Mouse (Mus musculus) stomach, embryonic 14.5 days (tissue): ENCODE measurements around the gene Nsd2. TPM values are rescaled to one million over a fixed set of nuclear protein-coding genes. Genes with fewer than 3 reads are reported as not detected.

Experiments
- ATAC-seq: fragments of 200-750 bp; cut with Nextera tagmentation; 2 replicates; pipeline ENCODE4 v1.8.0; 2017; ENCODE audit warnings: low read depth, moderate TSS enrichment; ENCODE audit not compliant: insufficient number of reproducible peaks, insufficient read depth, low FRiP score
- H3K27ac ChIP-seq: fragments of 300-500 bp; sonication (generic); 2 replicates; pipeline ENCODE4 v1.5.1; 2014; ENCODE audit warnings: mild to moderate bottlenecking, low read length, moderate library complexity, mixed read lengths
- H3K27me3 ChIP-seq: fragments of 300-500 bp; sonication (generic); 2 replicates; pipeline ENCODE4 v1.6.1; 2014; ENCODE audit warnings: low read length, control low read depth, mixed read lengths; ENCODE audit not compliant: control insufficient read depth, insufficient read depth
- H3K36me3 ChIP-seq: fragments of 300-500 bp; sonication (generic); 2 replicates; pipeline ENCODE4 v1.6.1; 2014; ENCODE audit warnings: mild to moderate bottlenecking, control low read depth, low read length, moderate library complexity, mixed read lengths; ENCODE audit not compliant: control insufficient read depth, insufficient read depth
- H3K4me1 ChIP-seq: fragments of 300-500 bp; sonication (generic); 2 replicates; pipeline ENCODE4 v1.6.1; 2014; ENCODE audit warnings: low read length, control low read depth, mixed read lengths; ENCODE audit not compliant: control insufficient read depth, insufficient read depth
- H3K4me2 ChIP-seq: fragments of 300-500 bp; sonication (generic); replicated peaks from 2 replicates; pipeline ENCODE4 v1.6.1; 2014; ENCODE audit warnings: low read depth, low read length, control low read depth
- H3K4me3 ChIP-seq: fragments of 300-500 bp; sonication (generic); 2 replicates; pipeline ENCODE4 v1.5.1; 2014; ENCODE audit warnings: low read depth, low read length, control low read depth
- H3K9ac ChIP-seq: fragments of 300-500 bp; sonication (generic); replicated peaks from 2 replicates; pipeline ENCODE4 v1.6.1; 2014; ENCODE audit warnings: low read depth, mild to moderate bottlenecking, control low read depth, low read length, moderate library complexity, mixed read lengths
- H3K9me3 ChIP-seq: fragments of 300-500 bp; sonication (generic); 2 replicates; pipeline ENCODE4 v1.6.1; 2016; ENCODE audit warnings: low read depth, low read length, control low read depth; ENCODE audit not compliant: control insufficient read depth
- WGBS: fragments of 180-500 bp; shearing (Covaris S2); extraction: QIAGEN DNeasy Blood & Tissue Kit; methylation state at CpG from one replicate; pipeline ENCODE4 v1.1.7; 2014; 5-methylcytosine and 5-hydroxymethylcytosine counted together
- polyA plus RNA-seq: library from polyadenylated mRNA; unstranded; fragments of >200 nt; fragmentation: Nextera tagmentation; extraction: Ambion mirVana; gene quantifications from 2 replicates; pipeline ENCODE4 v1.2.1, GENCODE M21; 2014

Nsd2 gene
- polyA plus RNA-seq, 1 experiment from 2014 or later, result 53.5 TPM

DNA sequence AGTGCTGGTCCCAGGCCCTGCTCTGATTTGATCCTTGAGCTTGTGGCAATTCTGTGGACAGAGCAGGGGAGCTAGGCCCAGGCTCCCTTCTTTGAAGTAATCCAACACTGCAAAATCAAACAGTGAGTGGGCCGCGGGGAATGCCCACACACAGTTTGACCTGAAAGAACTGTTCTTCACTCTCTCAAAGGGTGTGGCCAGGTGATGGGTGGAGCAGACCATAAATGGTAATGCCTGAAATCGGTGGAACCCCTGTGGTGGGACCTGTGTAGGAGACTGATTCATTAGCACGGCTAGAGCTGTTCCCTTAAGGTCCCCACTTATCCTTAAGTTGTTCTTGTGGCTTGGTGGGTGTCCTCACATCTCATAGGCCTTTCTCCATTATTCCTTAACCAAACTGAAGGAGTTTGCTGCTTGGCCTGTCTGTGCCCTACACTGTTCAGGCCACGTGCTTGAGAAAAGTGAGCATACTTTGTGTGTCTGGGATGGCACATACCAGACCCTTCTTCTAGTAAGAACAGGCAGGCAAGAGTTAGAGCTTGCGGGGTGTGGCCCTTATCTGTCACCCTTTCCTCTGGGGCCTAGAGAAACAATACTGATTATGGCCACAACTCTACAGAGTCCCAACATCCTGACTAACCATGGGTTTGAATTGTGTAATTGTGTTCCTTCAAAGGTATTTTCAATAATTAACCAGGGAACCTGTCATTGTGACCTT is 4.4 kb upstream of the Nsd2 start:
- 62% methylated on average over 6 of the region's 6 CpGs for WGBS
- Histone ChIP-seq H3K27ac (no peak overlapping the region), H3K4me3 (no peak overlapping the region), H3K27me3 (no peaks in the 10 kb centered on the region), H3K4me1 (peaks cover 8% of the 10 kb centered on the region; the same call in 1 of the 2 replicates), H3K36me3 (no peaks in the 10 kb centered on the region), H3K9me3 (no peaks in the 10 kb centered on the region), H3K4me2 (no peak overlapping the region), H3K9ac (no peak overlapping the region)
- ATAC-seq, result no peak

DNA sequence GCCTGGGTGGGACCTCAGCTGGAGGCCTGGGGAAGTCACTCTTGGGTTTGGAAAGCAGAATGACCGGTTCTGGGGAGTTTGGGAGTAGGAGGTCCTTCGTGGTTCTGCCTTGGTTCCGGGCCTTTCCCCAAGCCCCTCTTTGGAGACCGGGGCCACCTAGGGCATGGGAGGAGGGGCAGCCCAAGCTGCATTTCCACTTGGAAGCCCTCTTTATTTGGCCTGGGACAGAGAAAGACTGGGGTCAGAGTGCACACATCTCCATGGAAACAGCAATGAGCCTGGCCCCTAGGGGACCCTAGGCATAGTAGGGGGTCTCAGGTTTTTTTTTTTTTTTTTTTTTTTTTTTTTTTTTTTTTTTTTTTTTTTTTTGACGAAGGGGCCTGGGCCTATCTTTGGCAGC is 2.4 kb upstream of the Nsd2 start:
- no peaks in the 10 kb centered on the region for H3K36me3 ChIP-seq
- no peaks in the 10 kb centered on the region for H3K9me3 ChIP-seq
- 26% methylated on average over 5 of the region's 5 CpGs for WGBS
- no peak overlapping the region for H3K9ac ChIP-seq
- H3K4me3 ChIP-seq, result no peak overlapping the region
- H3K27me3 ChIP-seq, result no peaks in the 10 kb centered on the region
- ATAC-seq, result no peak
- peaks cover 16% of the 10 kb centered on the region; the same call in 1 of the 2 replicates for H3K4me1 ChIP-seq
- no peak overlapping the region for H3K4me2 ChIP-seq
- no peak overlapping the region for H3K27ac ChIP-seq

DNA sequence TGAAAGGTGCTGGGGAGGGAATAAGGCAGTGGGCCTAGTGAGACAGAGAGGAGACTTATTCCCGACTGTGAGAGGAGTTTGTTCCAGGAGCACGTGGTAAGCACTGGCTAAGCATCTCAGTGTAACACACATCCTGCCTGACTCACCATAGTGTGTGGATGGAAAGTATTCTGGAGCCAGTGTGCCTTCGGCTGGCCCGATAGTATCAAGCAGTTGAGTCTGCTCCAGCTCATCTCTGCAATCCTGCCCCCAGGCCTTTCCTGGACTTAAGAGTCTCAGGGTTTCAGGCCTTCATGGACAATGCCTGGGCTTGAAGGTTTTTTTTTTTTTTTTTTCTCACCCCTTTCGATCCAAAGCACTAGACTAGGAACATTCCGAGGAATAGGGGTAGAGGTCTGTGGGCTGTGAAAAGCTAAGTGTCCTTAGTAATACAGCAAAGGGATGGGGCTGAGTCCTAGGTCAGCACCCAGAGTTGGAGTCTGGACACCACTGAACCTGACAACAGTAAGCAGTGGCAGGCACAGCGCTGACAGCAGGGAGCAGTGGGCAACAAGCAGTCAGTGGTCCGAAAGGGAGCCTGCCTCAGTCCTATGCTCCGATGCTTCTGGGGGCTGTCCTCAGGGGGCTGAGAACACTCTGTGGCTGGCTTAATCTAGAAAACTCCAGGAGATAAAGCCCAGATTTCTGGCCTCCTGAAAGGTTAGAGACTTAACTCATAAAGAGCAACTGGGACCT is 1.2 kb upstream of the Nsd2 start:
- Histone ChIP-seq H3K9me3 (no peaks in the 10 kb centered on the region), H3K4me1 (peaks cover 22% of the 10 kb centered on the region), H3K4me2 (peak overlapping the region; percentile 79), H3K9ac (peak overlapping the region; percentile 96), H3K27ac (peak overlapping the region; percentile 94), H3K36me3 (no peaks in the 10 kb centered on the region), H3K27me3 (no peaks in the 10 kb centered on the region), H3K4me3 (peak overlapping the region; percentile 100)
- WGBS, result 21% methylated on average over 9 of the region's 9 CpGs
- 0 out of 2 replicates have a peak, but pooled peaks have one; percentile 8 for ATAC-seq

DNA sequence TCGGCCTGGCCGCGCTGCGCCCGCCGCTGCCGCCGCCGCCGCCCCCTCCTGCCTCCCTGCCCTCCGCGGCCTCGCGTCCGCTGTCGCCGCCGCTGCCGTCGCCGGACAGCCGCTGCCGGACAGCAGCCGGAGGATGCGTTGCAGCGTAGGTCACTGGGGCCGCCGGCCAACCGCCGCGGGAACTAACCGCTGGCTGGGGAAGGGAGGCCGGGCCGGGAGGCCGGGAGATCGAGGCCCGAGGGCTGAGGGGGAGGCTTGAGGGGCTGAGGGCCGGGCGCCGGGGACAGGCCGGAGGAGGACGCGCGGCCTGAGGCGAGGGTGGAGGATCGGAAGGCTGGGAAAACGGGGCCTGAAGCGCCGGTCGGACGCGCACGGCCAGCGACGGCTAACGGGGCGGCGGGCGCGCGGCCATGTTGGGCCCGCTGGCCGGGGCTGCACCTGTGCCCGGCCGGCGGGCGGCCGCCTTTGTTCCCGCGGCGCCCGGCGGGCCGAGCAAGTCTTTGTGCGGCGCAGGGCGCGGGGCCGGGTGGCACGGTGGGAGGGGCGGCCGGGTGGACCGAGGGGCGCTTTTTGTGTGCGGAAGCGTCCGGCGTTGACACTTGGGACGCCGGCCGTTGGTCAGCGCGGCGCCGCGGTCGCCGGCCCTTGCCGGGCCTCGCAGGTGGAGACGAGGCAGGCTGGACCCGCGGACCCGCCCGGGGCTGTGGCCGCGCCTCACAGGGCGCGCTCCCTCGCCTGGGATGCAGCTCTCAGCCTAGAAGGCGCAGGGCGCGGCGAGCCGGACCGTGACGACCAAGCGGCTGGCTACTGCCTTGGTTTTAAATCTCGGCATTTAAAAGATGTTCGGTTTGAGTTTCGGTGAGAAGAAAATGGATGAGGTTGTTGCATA is 452 bp downstream of the Nsd2 start:
- Histone ChIP-seq H3K4me2 (peak overlapping the region; percentile 64), H3K36me3 (no peaks in the 10 kb centered on the region), H3K27ac (peak overlapping the region; percentile 97), H3K9me3 (no peaks in the 10 kb centered on the region), H3K9ac (peak overlapping the region; percentile 96), H3K27me3 (no peaks in the 10 kb centered on the region), H3K4me3 (peak overlapping the region; percentile 100), H3K4me1 (peaks cover 22% of the 10 kb centered on the region)
- 0 out of 2 replicates have a peak, but pooled peaks have one; percentile 15 for ATAC-seq
- under 1% methylated on average over 104 of the region's 121 CpGs for WGBS

DNA sequence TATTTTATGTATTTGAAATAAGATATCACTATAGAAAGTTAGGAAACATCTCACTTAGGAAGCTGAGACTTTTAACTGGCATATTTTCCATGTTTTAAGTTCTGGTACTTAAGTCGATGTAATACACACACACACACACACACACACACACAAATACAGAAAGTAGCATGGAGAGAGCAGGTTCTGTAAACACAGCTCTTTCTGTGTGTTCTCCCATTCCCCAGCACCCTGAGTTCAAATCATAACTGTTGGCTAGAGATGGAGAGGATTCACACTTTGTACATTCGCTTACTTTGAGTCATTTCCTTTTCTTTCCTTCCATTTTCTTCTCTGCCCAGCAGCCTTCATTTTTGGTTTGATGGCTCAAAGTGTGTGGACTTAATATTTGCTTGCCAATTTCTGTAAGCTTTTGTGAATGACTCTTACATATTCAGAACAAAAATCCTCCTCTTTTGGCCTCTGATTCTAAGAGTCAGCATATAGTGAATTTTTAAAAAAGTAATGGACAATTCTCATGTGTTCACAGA is 1.4 kb downstream of the Nsd2 start:
- peaks cover 22% of the 10 kb centered on the region for H3K4me1 ChIP-seq
- no peaks in the 10 kb centered on the region; the same call in 1 of the 2 replicates for H3K36me3 ChIP-seq
- no peak overlapping the region for H3K27ac ChIP-seq
- no peak for ATAC-seq
- 39% methylated on average over 2 of the region's 2 CpGs for WGBS
- peak overlapping the region; percentile 100 for H3K4me3 ChIP-seq
- H3K9me3 ChIP-seq, result no peaks in the 10 kb centered on the region
- H3K4me2 ChIP-seq, result peak overlapping the region; percentile 64
- peak overlapping the region; percentile 96 for H3K9ac ChIP-seq
- H3K27me3 ChIP-seq, result no peaks in the 10 kb centered on the region

DNA sequence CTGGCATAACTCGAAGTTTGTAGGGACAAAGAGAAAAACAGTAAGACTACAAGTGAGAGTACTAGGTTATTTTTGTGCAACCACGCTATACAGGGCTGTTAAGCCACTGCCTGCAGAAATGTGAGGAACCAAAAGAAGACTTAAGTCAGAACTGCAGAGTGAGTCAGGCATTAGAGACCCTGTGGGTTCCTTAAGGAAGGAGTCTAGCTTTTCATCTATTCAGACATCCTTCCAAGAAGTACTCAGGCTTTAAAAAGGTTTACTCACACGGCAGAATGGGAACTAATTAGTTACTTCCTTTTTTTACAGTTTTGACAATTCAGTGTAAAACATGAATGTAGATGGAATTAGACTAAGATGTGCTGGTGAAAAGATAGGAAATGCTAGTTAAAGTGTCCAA is 1.9 kb downstream of the Nsd2 start:
- H3K4me2 ChIP-seq, result peak overlapping the region; percentile 64
- H3K9ac ChIP-seq, result no peak overlapping the region
- no peak for ATAC-seq
- WGBS, result 42% methylated on average over 3 of the region's 3 CpGs
- H3K9me3 ChIP-seq, result no peaks in the 10 kb centered on the region
- no peaks in the 10 kb centered on the region for H3K27me3 ChIP-seq
- peak overlapping the region; percentile 100 for H3K4me3 ChIP-seq
- H3K4me1 ChIP-seq, result peaks cover 22% of the 10 kb centered on the region
- H3K27ac ChIP-seq, result no peak overlapping the region
- no peaks in the 10 kb centered on the region; the same call in 1 of the 2 replicates for H3K36me3 ChIP-seq

- H3K9me3 ChIP-seq, result no peaks in the 10 kb centered on the region
- ATAC-seq, result no peak
- no peaks in the 10 kb centered on the region for H3K27me3 ChIP-seq
- H3K27ac ChIP-seq, result no peak overlapping the region
- no peak overlapping the region for H3K4me3 ChIP-seq
- H3K4me2 ChIP-seq, result no peak overlapping the region
- H3K4me1 ChIP-seq, result peaks cover 14% of the 10 kb centered on the region
- H3K9ac ChIP-seq, result no peak overlapping the region
- no peaks in the 10 kb centered on the region; the same call in 1 of the 2 replicates for H3K36me3 ChIP-seq
These were observed 5.5 kb downstream of the Nsd2 start for GRCm38 (mm10) chr5:33826001-33826400.

- H3K4me1 ChIP-seq, result peaks cover 6% of the 10 kb centered on the region
- WGBS, result 87% methylated on average over 8 of the region's 8 CpGs
- H3K4me3 ChIP-seq, result no peak overlapping the region
- no peak overlapping the region for H3K4me2 ChIP-seq
- H3K9ac ChIP-seq, result no peak overlapping the region
- no peaks in the 10 kb centered on the region for H3K9me3 ChIP-seq
- no peaks in the 10 kb centered on the region for H3K27me3 ChIP-seq
- H3K36me3 ChIP-seq, result no peaks in the 10 kb centered on the region; the same call in 1 of the 2 replicates
- ATAC-seq, result no peak
- no peak overlapping the region for H3K27ac ChIP-seq
These were observed 7.6 kb downstream of the Nsd2 start for GRCm38 (mm10) chr5:33828107-33828506.
